Mouse (Mus musculus) liver, embryonic 14.5 days (tissue): ENCODE data around the gene Il1r1. TPM values are rescaled to one million over a fixed set of nuclear protein-coding genes. Genes with fewer than 3 reads are reported as not detected.

Source experiments
- ATAC-seq: fragments of 200-750 bp; cut with Nextera tagmentation; 2 replicates; pipeline ENCODE4 v1.8.0; 2017; ENCODE audit warnings: moderate number of reproducible peaks, mild to moderate bottlenecking, moderate library complexity; ENCODE audit not compliant: insufficient read depth
- DNase-seq, 3 experiments: peaks; one replicate each; pipeline ENCODE4 v3.0.0-alpha.2; 2012 to 2013; ENCODE audit warnings: low read depth in 3 of 3, low spot score in 3 of 3
- H3K27ac ChIP-seq: fragments of 300-500 bp; sonication (generic); 2 replicates; pipeline ENCODE4 v1.5.1; 2014; ENCODE audit warnings: moderate library complexity, mild to moderate bottlenecking, control low read depth, inconsistent platforms
- H3K27me3 ChIP-seq: fragments of 300-500 bp; sonication (generic); 2 replicates; pipeline ENCODE4 v1.6.1; 2014; ENCODE audit warnings: mild to moderate bottlenecking, low read length, moderate library complexity; ENCODE audit not compliant: control insufficient read depth, insufficient read depth
- H3K36me3 ChIP-seq: fragments of 300-500 bp; sonication (generic); replicated peaks from 2 replicates; pipeline ENCODE4 v1.6.1; 2014; ENCODE audit warnings: low read depth; ENCODE audit not compliant: control insufficient read depth, insufficient read depth
- H3K4me1 ChIP-seq, 2 experiments: fragments of 200-500 bp in 1 of 2; fragments of 300-500 bp in 1 of 2; sonication (generic) in 1 of 2; replicated peaks; 2 replicates each; pipeline ENCODE4 v1.6.1; 2012 to 2014; ENCODE audit warnings: antibody characterized with exemption in 1 of 2, inconsistent platforms in 1 of 2, low read length in 1 of 2; ENCODE audit not compliant: control insufficient read depth in 2 of 2, insufficient read depth in 2 of 2
- H3K4me2 ChIP-seq: fragments of 300-500 bp; sonication (generic); 2 replicates; pipeline ENCODE4 v1.6.1; 2014; ENCODE audit warnings: low read depth, mild to moderate bottlenecking, control low read depth, moderate library complexity
- H3K4me3 ChIP-seq, 2 experiments: fragments of 200-500 bp in 1 of 2; fragments of 300-500 bp in 1 of 2; sonication (generic) in 1 of 2; 2 replicates each; pipeline ENCODE4 v1.5.1; 2012 to 2014; ENCODE audit warnings: low read depth in 2 of 2, low read length in 2 of 2, mild to moderate bottlenecking in 2 of 2, control low read depth in 1 of 2, inconsistent platforms in 1 of 2, moderate library complexity in 1 of 2; ENCODE audit not compliant: insufficient read depth in 1 of 2
- H3K9ac ChIP-seq: fragments of 300-500 bp; sonication (generic); replicated peaks from 2 replicates; pipeline ENCODE4 v1.6.1; 2014; ENCODE audit warnings: mild to moderate bottlenecking, control low read depth, moderate library complexity
- H3K9me3 ChIP-seq: fragments of 300-500 bp; sonication (generic); 2 replicates; pipeline ENCODE4 v1.6.1; 2016; ENCODE audit warnings: low read length, mixed read lengths; ENCODE audit not compliant: control insufficient read depth
- CTCF ChIP-seq: IDR thresholded peaks from 2 replicates; pipeline ENCODE4 v1.5.1; 2016; ENCODE audit warnings: antibody characterized with exemption, low read depth, control low read depth
- EP300 ChIP-seq: IDR thresholded peaks from 2 replicates; pipeline ENCODE4 v1.6.1; 2016; ENCODE audit warnings: antibody characterized with exemption, low read depth
- WGBS: fragments of 180-500 bp; shearing (Covaris S2); extraction: QIAGEN DNeasy Blood & Tissue Kit; methylation state at CpG from one replicate; pipeline ENCODE4 v1.1.7; 2014; ENCODE audit not compliant: insufficient replicate concordance; 5-methylcytosine and 5-hydroxymethylcytosine counted together
- polyA plus RNA-seq, 2 experiments: library from polyadenylated mRNA; depleted of rRNA in 1 of 2; stranded (reverse) in 1 of 2; unstranded in 1 of 2; fragments of >200 nt; fragmentation: Nextera tagmentation in 1 of 2; extraction: Ambion mirVana in 1 of 2; gene quantifications; 2 replicates each; pipeline versions ENCODE4 v1.2.1 to v1.2.3; 2012 to 2014

Gene Il1r1
- polyA plus RNA-seq (2012; rRNA removed), result 2.7 and 2.9 TPM in 2 replicates
- polyA plus RNA-seq (2014; fragmentation: Nextera tagmentation; extraction: Ambion mirVana), result 9.2 and 9.9 TPM in 2 replicates

DNA sequence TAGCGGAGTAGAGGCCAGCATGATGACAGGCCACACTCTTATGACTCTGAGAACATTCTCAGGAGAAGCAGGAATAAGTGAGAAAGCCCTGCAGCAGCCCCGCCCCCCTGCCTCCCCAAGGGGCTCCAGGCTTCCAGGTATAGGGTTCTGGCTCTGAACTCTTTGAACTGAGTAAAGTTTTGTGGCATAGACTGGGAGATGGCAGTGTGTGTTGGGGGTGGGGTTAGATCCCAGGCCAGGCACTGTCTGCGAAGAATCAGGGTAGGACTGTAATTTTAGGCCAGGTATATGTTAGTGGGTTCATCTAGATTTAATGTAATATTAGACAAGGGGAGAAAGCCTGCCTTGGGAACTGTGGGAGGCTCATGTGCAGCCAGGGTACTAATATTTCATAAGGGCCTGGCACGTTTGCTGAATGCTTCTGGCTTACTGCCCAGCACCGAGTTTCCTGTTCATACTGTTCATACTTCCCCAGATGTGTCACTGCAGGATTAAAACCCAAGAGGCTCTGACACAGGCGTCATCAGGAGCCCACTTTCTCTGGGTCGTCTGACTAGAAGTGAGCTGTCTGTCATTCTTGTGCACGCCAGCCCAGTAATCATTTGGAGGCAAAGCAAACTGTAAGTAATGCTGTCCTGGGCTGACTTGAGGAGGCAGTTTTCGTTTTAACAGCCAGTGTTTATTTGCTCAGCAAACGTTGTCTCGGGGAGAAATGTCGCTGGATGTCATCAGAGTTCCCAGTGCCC, at the start of gene Il1r1:
Gene Il1r1 (plus strand): TSS at position 542 of the 746 bp plus-strand sequence.
- Histone ChIP-seq H3K4me2 (peak within 1 kb of the TSS; percentile 8; the same call in 1 of the 2 replicates), H3K4me1 (peaks cover 15 to 31% of the 10 kb centered on the region in 2 experiments), H3K36me3 (no peaks in the 10 kb centered on the region), H3K27ac (no peak within 1 kb of the TSS), H3K9ac (no peak within 1 kb of the TSS), H3K4me3 (peak within 1 kb of the TSS in 1 of 2 experiments; percentile 27; a peak in 1 of 4 replicates), H3K27me3 (no peaks in the 10 kb centered on the region), H3K9me3 (no peaks in the 10 kb centered on the region)
- no peak for TF ChIP-seq EP300
- TF ChIP-seq CTCF, result no peak
- DNase-seq (no peak), ATAC-seq (no peak)
- 35% methylated on average over 12 of the region's 12 CpGs for WGBS

DNA sequence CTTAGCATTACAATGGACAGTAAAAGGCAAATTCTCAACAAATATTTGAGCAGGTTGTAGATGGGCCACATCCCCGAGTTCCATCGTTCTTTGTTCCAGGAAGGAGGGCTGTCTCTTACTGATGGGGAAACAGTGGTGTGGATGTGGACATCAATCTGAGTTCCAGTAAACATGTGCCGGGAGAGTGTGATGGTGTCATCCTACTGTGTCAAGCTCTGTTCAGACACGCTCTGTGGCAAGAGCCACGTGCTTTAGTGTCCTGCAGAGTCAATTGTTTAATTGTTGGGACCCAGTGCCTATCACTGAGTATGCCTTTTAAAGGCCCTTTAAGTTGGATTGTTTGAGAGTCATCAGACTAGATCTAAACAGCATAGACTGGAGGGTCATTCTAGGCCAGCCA, 49.8 kb upstream of the Il1r1 start:
- no peak overlapping the region for H3K4me3 ChIP-seq
- no peaks in the 10 kb centered on the region for H3K36me3 ChIP-seq
- H3K27ac ChIP-seq, result no peak overlapping the region
- no peak overlapping the region for H3K9ac ChIP-seq
- ATAC-seq (no peak), DNase-seq (no peak)
- peaks cover 0 to 7% of the 10 kb centered on the region in 2 experiments; a peak in 1 of 4 replicates for H3K4me1 ChIP-seq
- 63% methylated on average over 5 of the region's 5 CpGs for WGBS
- no peak for TF ChIP-seq EP300
- no peak for TF ChIP-seq CTCF
- no peaks in the 10 kb centered on the region for H3K9me3 ChIP-seq
- no peaks in the 10 kb centered on the region for H3K27me3 ChIP-seq
- no peak overlapping the region for H3K4me2 ChIP-seq

DNA sequence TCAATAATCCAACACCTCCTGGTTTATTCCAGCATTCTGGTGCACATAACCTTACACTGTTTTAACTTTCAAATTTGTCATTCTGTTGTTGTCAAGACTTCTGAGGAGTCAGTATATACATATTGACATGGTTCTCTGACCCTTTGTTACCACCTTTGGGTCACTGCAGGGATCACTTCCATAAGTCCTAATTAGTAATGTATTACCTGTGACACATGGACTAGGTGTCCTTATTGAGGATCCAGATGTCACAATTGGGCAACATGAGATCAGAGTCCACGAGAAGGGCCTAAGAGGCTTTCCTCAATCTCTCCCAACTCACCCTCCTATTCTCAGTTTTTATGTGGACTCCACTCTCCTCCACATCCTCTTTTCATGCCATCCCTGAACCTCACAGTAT, 49.1 kb upstream of the Il1r1 start:
- no peak for TF ChIP-seq EP300
- no peak for TF ChIP-seq CTCF
- Histone ChIP-seq H3K4me1 (peaks cover 0 to 7% of the 10 kb centered on the region in 2 experiments; a peak in 1 of 4 replicates), H3K4me2 (no peak overlapping the region), H3K9ac (no peak overlapping the region), H3K9me3 (no peaks in the 10 kb centered on the region), H3K4me3 (no peak overlapping the region), H3K27me3 (no peaks in the 10 kb centered on the region), H3K27ac (no peak overlapping the region), H3K36me3 (no peaks in the 10 kb centered on the region)
- no peak for DNase-seq
- 0 out of 2 replicates have a peak, but pooled peaks have one; percentile 39 for ATAC-seq
- WGBS, result 23% methylated on average over 1 of the region's 1 CpGs

DNA sequence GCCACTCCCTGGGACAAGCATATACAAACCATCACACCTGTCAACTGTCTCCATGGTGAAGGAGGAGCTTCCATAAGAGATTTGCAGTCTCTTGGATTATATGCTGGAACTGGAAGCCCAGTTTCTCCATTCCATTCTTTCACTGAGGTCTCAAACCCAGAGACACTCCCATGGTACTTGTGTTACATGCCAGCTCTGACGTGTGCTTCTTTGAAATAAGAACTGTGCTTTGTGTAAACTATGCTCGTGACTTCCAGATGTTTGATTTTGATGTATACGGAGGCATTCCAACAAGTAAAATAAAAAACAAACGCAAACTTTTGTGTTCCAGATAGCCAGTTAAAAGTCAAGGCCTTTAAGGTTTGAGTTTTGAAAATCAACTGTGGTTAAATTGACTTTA, 45.8 kb upstream of the Il1r1 start:
- DNase-seq, result no peak
- no peak for ATAC-seq
- no peak overlapping the region for H3K4me2 ChIP-seq
- H3K9me3 ChIP-seq, result no peaks in the 10 kb centered on the region
- no peaks in the 10 kb centered on the region for H3K27me3 ChIP-seq
- H3K4me3 ChIP-seq, result no peak overlapping the region
- 58% methylated on average over 4 of the region's 4 CpGs for WGBS
- no peak overlapping the region for H3K9ac ChIP-seq
- H3K4me1 ChIP-seq, result peaks cover 0 to 4% of the 10 kb centered on the region in 2 experiments; a peak in 1 of 4 replicates
- H3K27ac ChIP-seq, result no peak overlapping the region
- H3K36me3 ChIP-seq, result no peaks in the 10 kb centered on the region
- TF ChIP-seq EP300 (no peak), CTCF (no peak)

DNA sequence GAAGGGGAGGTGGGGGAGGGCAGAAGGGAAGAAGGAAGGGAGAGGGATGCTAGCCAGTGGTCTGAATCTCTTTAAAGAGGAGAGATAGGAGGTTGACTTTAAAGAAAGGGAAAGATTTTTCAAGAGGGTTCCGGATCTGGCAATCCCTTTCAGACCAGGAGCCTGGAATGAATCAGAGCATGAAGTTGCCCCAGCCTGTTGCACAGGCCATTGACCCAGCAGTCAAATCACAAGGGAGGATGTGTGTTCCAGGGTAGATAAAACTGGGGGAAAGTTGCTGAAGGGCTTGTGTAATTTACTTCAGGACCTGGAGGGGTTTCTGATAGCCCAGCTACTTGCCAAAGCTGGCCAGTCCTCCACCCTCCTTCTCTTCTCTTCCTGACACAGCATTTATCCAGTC, 45.4 kb upstream of the Il1r1 start:
- H3K4me2 ChIP-seq, result no peak overlapping the region
- DNase-seq (no peak), ATAC-seq (no peak)
- H3K4me3 ChIP-seq, result no peak overlapping the region
- H3K36me3 ChIP-seq, result no peaks in the 10 kb centered on the region
- TF ChIP-seq CTCF (no peak), EP300 (no peak)
- no peak overlapping the region for H3K9ac ChIP-seq
- no peaks in the 10 kb centered on the region for H3K27me3 ChIP-seq
- no peak overlapping the region for H3K27ac ChIP-seq
- H3K9me3 ChIP-seq, result no peaks in the 10 kb centered on the region
- 13% methylated on average over 1 of the region's 1 CpGs for WGBS
- H3K4me1 ChIP-seq, result peaks cover 0 to 4% of the 10 kb centered on the region in 2 experiments; a peak in 1 of 4 replicates
